Mouse (Mus musculus) embryo, embryonic 11 days (tissue): ENCODE measurements around the gene Golph3.
A peak's percentile ranks its signal among the peaks of the same experiment; 100 is the strongest.

ENCODE experiments used
- DNase-seq: peaks from one replicate; pipeline ENCODE4 v3.0.0-alpha.2; 2015

Golph3 gene

GRCm38 (mm10) chr15:12321091-12321787 lies at the start of gene Golph3:
TSS of gene Golph3 (plus strand) at chr15:12321450.
- DNase-seq: peak; percentile 98

GRCm38 (mm10) chr15:12273325-12274052 lies 47.8 kb upstream of the Golph3 start:
- DNase-seq: no peak

DNA sequence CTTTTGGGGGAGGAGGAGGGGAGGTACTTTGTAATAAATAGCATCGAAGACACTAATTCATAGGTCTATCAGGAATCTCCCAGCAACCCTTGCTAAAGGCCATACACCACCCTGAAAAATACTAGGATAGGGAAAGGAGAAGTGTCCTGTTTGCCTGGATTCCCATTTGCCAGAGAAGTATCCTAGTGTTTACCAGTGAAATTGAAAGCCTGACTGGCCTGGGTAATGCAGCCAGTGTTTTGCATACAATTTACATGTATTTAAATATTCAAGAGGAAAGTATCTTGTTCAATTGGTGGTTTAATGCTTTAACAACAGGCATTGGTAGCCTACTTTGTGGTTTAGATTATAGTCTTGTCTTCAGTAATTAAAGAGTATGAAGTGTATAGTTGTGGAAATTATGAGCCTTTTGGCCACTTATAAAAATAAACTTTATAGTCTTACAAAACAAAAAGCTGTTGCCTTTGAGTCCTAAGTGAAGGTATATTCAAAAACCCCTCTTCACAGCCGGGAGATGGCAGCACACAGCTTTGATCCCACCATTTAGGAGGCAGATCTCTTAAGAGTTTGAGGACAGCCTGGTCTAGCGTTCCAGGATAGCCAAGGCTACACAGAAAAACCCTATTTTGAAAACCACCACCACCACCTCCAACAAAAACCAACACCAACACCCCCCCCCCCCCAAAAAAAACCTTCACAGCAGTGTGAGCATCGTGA lies 47.0 kb upstream of the Golph3 start:
- DNase-seq: no peak

- no peak for DNase-seq
These were observed 46.1 kb upstream of the Golph3 start for GRCm38 (mm10) chr15:12275091-12275623.

GRCm38 (mm10) chr15:12279816-12280215 lies 41.4 kb upstream of the Golph3 start:
- DNase-seq: no peak

- no peak for DNase-seq
These were observed 36.3 kb upstream of the Golph3 start for GRCm38 (mm10) chr15:12284794-12285534.

GRCm38 (mm10) chr15:12285535-12285809 lies 35.8 kb upstream of the Golph3 start:
- no peak for DNase-seq

DNA sequence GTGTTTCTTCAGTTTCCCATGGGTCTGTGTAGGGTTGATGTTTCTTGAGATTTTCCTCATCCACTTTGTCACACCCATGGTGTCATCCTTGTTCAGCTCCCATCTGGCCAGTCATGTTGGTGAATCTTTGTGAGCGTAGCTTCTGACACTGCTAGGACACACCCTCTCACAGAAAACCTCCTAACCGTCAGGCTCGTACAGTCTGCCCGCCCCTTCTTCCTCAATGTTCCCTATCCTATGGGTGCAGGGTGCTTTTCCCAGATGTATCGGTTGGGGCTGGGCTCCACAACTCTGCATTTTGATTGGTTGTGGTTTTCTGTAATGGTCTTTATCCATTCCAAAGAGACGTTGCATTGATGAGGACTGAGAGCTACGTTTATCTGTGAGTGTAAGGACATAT lies 30.9 kb upstream of the Golph3 start:
- DNase-seq: no peak

GRCm38 (mm10) chr15:12291757-12292156 lies 29.5 kb upstream of the Golph3 start:
- DNase-seq: no peak

DNA sequence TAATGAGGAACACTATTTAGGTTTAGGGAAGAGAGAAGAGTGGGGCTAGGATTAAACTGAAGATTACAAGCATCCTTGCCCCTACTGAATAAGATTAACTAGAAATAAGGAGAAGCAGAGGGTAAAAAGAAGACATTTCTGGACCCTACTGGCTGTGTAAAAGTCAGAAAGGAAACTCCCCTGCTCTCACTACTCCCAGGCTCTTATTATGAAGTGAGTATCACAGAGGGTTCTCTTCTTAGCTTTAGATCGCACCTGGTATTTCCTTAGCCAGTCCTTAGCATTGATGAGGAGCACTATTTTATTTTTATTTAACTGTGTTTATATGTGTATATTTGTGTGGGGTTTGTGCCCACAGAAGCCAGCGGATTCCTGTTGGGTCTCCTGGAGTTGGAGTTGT lies 25.0 kb upstream of the Golph3 start:
- DNase-seq: no peak

- DNase-seq: no peak
These were observed 23.0 kb upstream of the Golph3 start for GRCm38 (mm10) chr15:12298231-12298737.

- DNase-seq: no peak
These were observed 19.5 kb upstream of the Golph3 start for GRCm38 (mm10) chr15:12301771-12302170.

DNA sequence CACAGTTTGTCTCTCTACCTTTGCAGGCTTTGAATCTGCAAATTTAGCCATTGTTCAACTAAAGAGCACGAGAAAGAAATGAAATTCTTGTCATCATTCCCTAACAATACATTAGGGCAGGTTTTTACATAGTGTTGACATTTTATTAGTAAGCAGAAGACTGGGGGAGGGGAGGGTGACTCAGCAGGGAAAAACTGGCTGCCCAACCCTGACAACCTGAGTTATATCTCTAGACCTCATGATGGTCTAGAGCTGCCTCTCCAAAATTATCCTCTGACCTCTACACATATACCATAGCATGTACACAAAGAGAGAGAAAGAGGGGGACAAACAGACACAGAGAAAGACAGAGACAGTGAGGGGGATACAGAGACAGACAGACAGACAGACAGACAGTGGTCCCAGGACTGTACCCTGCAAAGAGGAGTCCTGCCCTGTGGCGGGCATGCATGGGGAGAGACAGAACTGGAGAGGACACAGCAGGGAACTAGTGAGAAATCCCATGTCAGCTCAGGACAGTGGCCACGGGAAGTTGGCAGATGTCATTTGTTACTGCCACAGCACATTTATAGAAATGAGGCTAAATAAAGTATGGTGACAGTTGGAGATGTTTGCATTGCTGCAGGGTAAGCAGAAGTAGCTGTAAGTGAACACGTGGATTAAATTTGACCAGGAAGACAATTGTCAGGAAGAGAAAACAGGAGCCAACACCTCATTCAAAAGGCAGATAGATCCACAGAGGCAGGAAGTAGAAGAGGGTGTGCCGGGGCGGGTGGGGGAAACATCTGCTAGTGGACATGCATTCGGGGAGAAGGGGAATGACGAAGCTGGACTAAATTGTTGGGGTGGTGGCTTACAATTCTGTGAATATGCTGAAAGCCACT lies 14.8 kb upstream of the Golph3 start:
- DNase-seq: no peak

DNA sequence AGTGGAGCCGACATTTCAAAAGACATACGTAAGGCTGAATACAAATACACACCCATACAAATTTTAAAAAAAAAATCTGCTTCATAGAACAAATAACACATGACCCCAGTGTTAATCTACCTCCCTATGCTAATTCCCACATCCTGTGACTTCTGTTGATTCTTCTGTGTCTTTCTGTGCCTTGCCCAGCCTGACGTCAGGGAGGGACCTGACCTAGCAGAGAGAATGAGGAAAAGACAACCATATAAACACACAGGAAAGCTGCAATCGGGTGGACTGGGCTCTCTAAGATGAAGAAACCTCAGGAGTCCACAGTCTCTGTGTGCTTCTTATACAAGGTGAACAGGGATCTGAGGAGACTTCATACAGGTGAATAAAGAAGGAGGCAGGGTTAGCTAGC lies 14.1 kb upstream of the Golph3 start:
- no peak for DNase-seq

DNA sequence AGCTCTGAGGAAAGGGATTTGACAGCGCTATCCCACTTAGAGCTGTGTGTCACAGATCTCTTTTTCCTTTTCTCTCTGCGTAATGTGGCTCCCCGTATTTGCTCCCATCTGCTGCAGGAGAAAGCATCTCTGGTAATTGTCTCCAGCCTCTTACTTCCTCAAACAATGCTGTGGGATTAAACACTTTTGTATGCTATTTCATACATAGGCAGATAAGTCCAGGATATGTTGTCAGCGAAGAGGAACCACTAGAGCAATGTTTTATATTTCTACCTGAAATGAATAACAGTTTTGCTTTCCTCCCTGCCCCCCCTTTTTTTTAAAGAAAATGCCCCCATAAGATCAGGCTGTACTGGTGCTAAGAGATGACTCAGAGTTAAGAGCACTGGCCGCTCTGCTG lies 12.7 kb upstream of the Golph3 start:
- DNase-seq: no peak

GRCm38 (mm10) chr15:12310676-12311075 lies 10.6 kb upstream of the Golph3 start:
- DNase-seq: no peak

DNA sequence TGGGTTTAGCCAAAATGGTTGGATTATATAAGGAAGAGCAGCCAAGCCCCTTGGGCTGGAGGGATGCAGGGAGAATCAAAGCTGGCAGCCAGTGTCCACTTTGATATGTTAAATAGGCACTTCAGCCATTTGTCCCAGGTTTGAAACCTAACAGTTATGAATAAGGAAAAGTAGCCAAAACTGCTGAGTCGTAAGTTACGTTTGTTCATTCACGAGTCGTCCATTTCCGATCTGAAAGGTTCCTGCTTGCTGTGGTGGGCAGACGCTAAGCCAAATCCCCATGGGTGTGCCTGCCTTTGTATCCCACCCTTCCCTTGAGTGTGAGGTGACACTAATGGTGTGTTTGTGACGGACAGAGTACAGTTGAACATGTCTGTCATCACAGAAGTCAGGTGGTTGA lies 9.8 kb upstream of the Golph3 start:
- DNase-seq: no peak

DNA sequence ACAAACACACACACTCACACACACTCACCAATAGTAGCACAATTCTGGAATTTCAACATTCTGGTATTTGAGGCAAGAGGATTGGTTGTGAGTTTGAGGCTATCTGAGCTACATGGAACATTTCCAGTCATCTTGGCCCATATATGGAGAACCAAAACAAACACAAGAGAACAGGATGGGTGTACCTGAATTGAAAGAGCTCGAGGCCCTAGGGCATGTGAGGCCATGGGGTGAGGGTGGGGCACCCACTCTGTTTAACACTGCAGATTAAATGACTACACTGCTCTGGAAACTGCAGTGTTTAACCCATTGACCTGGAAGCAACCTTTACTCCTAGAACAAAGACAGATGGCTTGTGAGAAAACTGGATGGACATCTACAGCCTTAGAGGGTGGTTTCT lies 8.0 kb upstream of the Golph3 start:
- no peak for DNase-seq

- no peak for DNase-seq
These were observed 6.7 kb upstream of the Golph3 start for GRCm38 (mm10) chr15:12314584-12314983.

DNA sequence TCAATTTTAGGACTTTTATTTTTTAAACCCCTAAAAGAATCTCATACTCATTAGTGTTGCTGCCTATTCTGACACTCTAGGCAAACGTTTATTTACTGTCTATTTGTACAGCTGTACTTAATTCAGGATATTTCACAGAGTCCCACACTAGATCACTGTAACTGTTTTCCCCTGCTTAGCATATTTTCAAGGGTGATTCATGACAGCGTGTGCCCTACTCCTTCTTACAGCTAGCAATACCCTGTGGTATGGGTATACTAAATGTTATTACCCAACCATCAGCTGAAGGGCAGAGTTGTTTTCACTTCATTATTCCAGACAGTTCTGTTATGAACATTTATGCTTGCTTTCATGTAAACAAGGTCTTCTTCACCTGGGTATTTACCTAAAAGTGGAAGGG lies 5.3 kb upstream of the Golph3 start:
- no peak for DNase-seq

DNA sequence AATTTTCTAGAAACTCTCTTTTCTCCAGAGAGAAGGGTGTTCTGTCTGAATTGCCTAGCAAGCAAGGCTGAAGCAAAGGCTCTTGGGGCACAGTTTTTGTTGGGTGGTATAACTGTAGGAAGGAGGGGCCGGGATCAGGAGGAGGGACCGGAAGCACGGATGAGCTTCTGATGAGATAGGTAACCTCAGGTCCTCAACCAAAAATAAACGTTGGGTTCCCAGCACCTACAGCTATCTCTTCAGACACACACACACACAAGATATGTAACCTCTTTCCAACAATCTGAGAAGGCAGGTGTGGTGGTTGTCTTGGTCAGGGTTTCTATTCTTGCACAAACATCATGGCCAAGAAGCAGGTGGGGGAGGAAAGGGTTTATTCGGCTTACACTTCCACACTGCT lies 4.0 kb upstream of the Golph3 start:
- DNase-seq: no peak

- no peak for DNase-seq
These were observed 2.8 kb upstream of the Golph3 start for GRCm38 (mm10) chr15:12318451-12318850.
